Comparison of ENCODE assay signal across 8 mouse cellular contexts in genomic region chr11:95713811-95714241, GRCm38 (mm10). TPM values are rescaled to one million over a fixed set of nuclear protein-coding genes. Genes with fewer than 3 reads are reported as not detected.
DNase-seq lines count a peak whose midpoint lies in the region; ATAC-seq and TF ChIP-seq lines count a peak whose summit lies in the region.

No protein-coding gene starts in this region.

- TF ChIP-seq CTCF in lung, postnatal 0 days (IDR thresholded peaks at IDR 0.05), result no peak

- no peaks in the 10 kb centered on the region for H3K36me3 ChIP-seq in embryonic facial prominence, embryonic 12.5 days
- no peaks in the 10 kb centered on the region for H3K36me3 ChIP-seq in hindbrain, embryonic 16.5 days (ENCODE audit: control insufficient read depth, insufficient read depth, low read length)
- H3K36me3 ChIP-seq in lung, postnatal 0 days (ENCODE audit: insufficient read depth, low read length), result no peaks in the 10 kb centered on the region
- no peaks in the 10 kb centered on the region for H3K36me3 ChIP-seq in splenic B cell, adult 2 months (ENCODE audit: control insufficient read depth, insufficient read depth, low read length, poor library complexity, severe bottlenecking)

- H3K4me3 ChIP-seq in embryonic facial prominence, embryonic 12.5 days, result peak overlapping the region; percentile 93
- peak overlapping the region; percentile 94 for H3K4me3 ChIP-seq in hindbrain, embryonic 16.5 days (ENCODE audit: low read length)
- H3K4me3 ChIP-seq in lung, postnatal 0 days (ENCODE audit: low read depth, low read length), result peak overlapping the region; percentile 84

- WGBS in embryonic facial prominence, embryonic 12.5 days, result 1% methylated on average over 13 of the region's 13 CpGs
- under 1% methylated on average over 13 of the region's 13 CpGs for WGBS in hindbrain, embryonic 16.5 days
- 0% methylated on average over 13 of the region's 13 CpGs for WGBS in lung, postnatal 0 days

- peak overlapping the region; percentile 98; the same call in 1 of the 2 replicates for H3K27ac ChIP-seq in embryonic facial prominence, embryonic 12.5 days
- peak overlapping the region; percentile 98 for H3K27ac ChIP-seq in hindbrain, embryonic 16.5 days (ENCODE audit: low read depth, low read length)
- peak overlapping the region; percentile 98 for H3K27ac ChIP-seq in lung, postnatal 0 days (ENCODE audit: low read length)

- TF ChIP-seq EP300 in lung, postnatal 0 days (IDR thresholded peaks at IDR 0.05), result no peak

- peak; percentile 18 for DNase-seq in right cerebral cortex, postnatal 25 days
- no peak for DNase-seq in right cerebral cortex, postnatal 4 days
- DNase-seq in lung, postnatal 0 days (ENCODE audit: low spot score), result peak; percentile 65
- DNase-seq in splenic B cell, adult 2 months (ENCODE audit: low read depth, low spot score), result peak; percentile 43
- DNase-seq in left cerebral cortex, adult 11 months (ENCODE audit: low spot score), result no peak

- H3K4me1 ChIP-seq in embryonic facial prominence, embryonic 12.5 days, result peaks cover 25% of the 10 kb centered on the region
- H3K4me1 ChIP-seq in hindbrain, embryonic 16.5 days (ENCODE audit: control insufficient read depth, insufficient read depth, low read depth, low read length), result peaks cover 25% of the 10 kb centered on the region
- peaks cover 12% of the 10 kb centered on the region; the same call in 1 of the 2 replicates for H3K4me1 ChIP-seq in lung, postnatal 0 days (ENCODE audit: insufficient read depth, low read depth, low read length)

- no peaks in the 10 kb centered on the region for H3K9me3 ChIP-seq in embryonic facial prominence, embryonic 12.5 days
- H3K9me3 ChIP-seq in hindbrain, embryonic 16.5 days (ENCODE audit: control insufficient read depth, low read length), result no peaks in the 10 kb centered on the region
- no peaks in the 10 kb centered on the region for H3K9me3 ChIP-seq in lung, postnatal 0 days (ENCODE audit: low read length)

- ATAC-seq in embryonic facial prominence, embryonic 12.5 days (ENCODE audit: insufficient number of reproducible peaks, insufficient read depth, low FRiP score, low TSS enrichment), result no peak
- no peak for ATAC-seq in hindbrain, embryonic 16.5 days
- no peak for ATAC-seq in lung, postnatal 0 days
- no peak; the same call in 1 of the 2 replicates for ATAC-seq in megakaryocyte-erythroid progenitor cell, adult 5-6 weeks (replicated peaks; ENCODE audit: low FRiP score, low TSS enrichment, poor library complexity, severe bottlenecking)

- H3K27me3 ChIP-seq in embryonic facial prominence, embryonic 12.5 days, result no peaks in the 10 kb centered on the region
- no peaks in the 10 kb centered on the region for H3K27me3 ChIP-seq in hindbrain, embryonic 16.5 days (replicated peaks; ENCODE audit: control insufficient read depth, insufficient read depth, low read length)
- no peaks in the 10 kb centered on the region for H3K27me3 ChIP-seq in lung, postnatal 0 days (replicated peaks; ENCODE audit: insufficient read depth, low read length)
- no peaks in the 10 kb centered on the region for H3K27me3 ChIP-seq in splenic B cell, adult 2 months (ENCODE audit: control insufficient read depth, insufficient read depth, low read length, poor library complexity, severe bottlenecking)

- peak overlapping the region; percentile 94 for H3K4me2 ChIP-seq in embryonic facial prominence, embryonic 12.5 days (replicated peaks)
- H3K4me2 ChIP-seq in hindbrain, embryonic 16.5 days (ENCODE audit: low read length), result peak overlapping the region; percentile 70
- peak overlapping the region; percentile 91 for H3K4me2 ChIP-seq in lung, postnatal 0 days (replicated peaks; ENCODE audit: low read depth, low read length)

- H3K9ac ChIP-seq in embryonic facial prominence, embryonic 12.5 days, result peak overlapping the region; percentile 98
- peak overlapping the region; percentile 100 for H3K9ac ChIP-seq in hindbrain, embryonic 16.5 days (ENCODE audit: low read depth, low read length)
- H3K9ac ChIP-seq in lung, postnatal 0 days (replicated peaks; ENCODE audit: low read depth), result peak overlapping the region; percentile 89

RNA-seq across cellular contexts. Expression of gene Zfp652, which starts 1.4 kb away (rescaled TPM):
- 23.7 and 24.5 TPM in 2 replicates for polyA plus RNA-seq in embryonic facial prominence, embryonic 12.5 days (2016; fragmentation: Nextera tagmentation; extraction: Ambion mirVana)
- polyA plus RNA-seq in hindbrain, embryonic 16.5 days (2015; fragmentation: Nextera tagmentation; extraction: Ambion mirVana), result 21.7 and 23.2 TPM in 2 replicates
- polyA plus RNA-seq in lung, postnatal 0 days (2015; fragmentation: Nextera tagmentation; extraction: Ambion mirVana), result 18.5 and 19.6 TPM in 2 replicates
- 43.0 and 54.5 TPM in 2 replicates for total RNA-seq in megakaryocyte-erythroid progenitor cell, adult 5-6 weeks (2014; fragmentation: Nextera tagmentation)
- 27.4 and 28.2 TPM in 2 replicates for total RNA-seq in megakaryocyte-erythroid progenitor cell, adult 5-6 weeks (2017)

RNA-seq across cellular contexts. Expression of gene B130006D01Rik, which starts 9.6 kb away (rescaled TPM):
- 2.0 and 2.1 TPM in 2 replicates for polyA plus RNA-seq in embryonic facial prominence, embryonic 12.5 days (2016; fragmentation: Nextera tagmentation; extraction: Ambion mirVana)
- 0.95 and 1.2 TPM in 2 replicates for polyA plus RNA-seq in hindbrain, embryonic 16.5 days (2015; fragmentation: Nextera tagmentation; extraction: Ambion mirVana)
- polyA plus RNA-seq in lung, postnatal 0 days (2015; fragmentation: Nextera tagmentation; extraction: Ambion mirVana), result 0.42 and 0.61 TPM in 2 replicates
- 7.1 and 7.5 TPM in 2 replicates for total RNA-seq in megakaryocyte-erythroid progenitor cell, adult 5-6 weeks (2014; fragmentation: Nextera tagmentation)
- 1.5 TPM in 1 of 2 replicates, not detected in the other for total RNA-seq in megakaryocyte-erythroid progenitor cell, adult 5-6 weeks (2017)

RNA-seq across cellular contexts. Expression of gene Phb, which starts 47.1 kb away (rescaled TPM):
- polyA plus RNA-seq in embryonic facial prominence, embryonic 12.5 days (2016; fragmentation: Nextera tagmentation; extraction: Ambion mirVana), result 229 and 231 TPM in 2 replicates
- polyA plus RNA-seq in hindbrain, embryonic 16.5 days (2015; fragmentation: Nextera tagmentation; extraction: Ambion mirVana), result 189 and 198 TPM in 2 replicates
- polyA plus RNA-seq in lung, postnatal 0 days (2015; fragmentation: Nextera tagmentation; extraction: Ambion mirVana), result 94.7 and 95.1 TPM in 2 replicates
- 120 and 179 TPM in 2 replicates for total RNA-seq in megakaryocyte-erythroid progenitor cell, adult 5-6 weeks (2014; fragmentation: Nextera tagmentation)
- total RNA-seq in megakaryocyte-erythroid progenitor cell, adult 5-6 weeks (2017), result 189 and 190 TPM in 2 replicates

Comparison
In these comparisons a context has a peak if more than half of its experiments do, and no peak if none do; other contexts are left out.
1. DNase-seq: peak in right cerebral cortex, postnatal 25 days (single experiment), lung, postnatal 0 days (single experiment) and splenic B cell, adult 2 months (single experiment); none in right cerebral cortex, postnatal 4 days (single experiment) and left cerebral cortex, adult 11 months (single experiment).
2. Peak in every context shown above with its lines, with median percentiles within 50 percentile points of each other: H3K27ac ChIP-seq, H3K4me2 ChIP-seq, H3K4me3 ChIP-seq and H3K9ac ChIP-seq.